Mouse (Mus musculus): ENCODE results near the gene Ptprd.

DNA sequence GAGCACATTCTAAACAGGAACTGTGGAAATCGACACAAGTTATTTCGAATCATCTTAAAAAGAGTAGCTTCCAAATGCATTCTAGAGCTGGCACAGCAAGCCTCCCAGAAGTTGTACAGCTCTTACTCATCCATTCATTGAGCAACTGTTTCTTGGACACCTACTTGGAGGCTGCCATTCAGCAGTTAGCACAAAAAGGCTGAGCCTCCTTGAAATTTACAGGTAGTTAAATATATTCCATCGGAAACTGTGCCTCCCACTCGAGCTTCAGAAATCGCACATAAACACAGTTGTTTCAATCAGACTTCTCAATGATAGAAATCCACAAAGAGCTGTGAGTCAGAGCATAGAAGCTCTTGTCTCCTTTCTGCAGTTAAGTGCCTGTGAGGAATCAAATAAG is 1825.9 kb downstream of the Ptprd start:
- TF ChIP-seq CTCF (IDR thresholded peaks at IDR 0.05; ENCODE audit: low read depth) (no peak), EP300 (optimal IDR thresholded peaks at IDR 0.05) (no peak)

Data from stomach, postnatal 0 days (tissue).